Mouse (Mus musculus): ENCODE results near the gene Med9. TPM values are rescaled to one million over a fixed set of nuclear protein-coding genes. Genes with fewer than 3 reads are reported as not detected.

Gene Med9
- polyA plus RNA-seq, 1 experiment from 2014 or later: 36.1 TPM

GRCm38 (mm10) chr11:59967765-59968164 lies 19.8 kb downstream of the Med9 start:
- Histone ChIP-seq H3K9me3 (ENCODE audit: control insufficient read depth, low read length) (no peaks in the 10 kb centered on the region), H3K4me1 (replicated peaks; ENCODE audit: control insufficient read depth, insufficient read depth, low read length) (peaks cover 23% of the 10 kb centered on the region), H3K4me2 (replicated peaks) (no peak overlapping the region), H3K4me3 (replicated peaks; ENCODE audit: low read length) (no peak overlapping the region), H3K27ac (no peak overlapping the region), H3K9ac (no peak overlapping the region), H3K27me3 (ENCODE audit: control insufficient read depth, insufficient read depth, low read length) (peaks cover 24% of the 10 kb centered on the region), H3K36me3 (replicated peaks; ENCODE audit: control insufficient read depth, insufficient read depth) (no peaks in the 10 kb centered on the region)
- ATAC-seq (ENCODE audit: low FRiP score) (no peak), DNase-seq (ENCODE audit: low spot score) (no peak)
- WGBS: 88% methylated on average over 1 of the region's 1 CpGs

GRCm38 (mm10) chr11:59970780-59971179 lies 22.8 kb downstream of the Med9 start:
- Histone ChIP-seq H3K4me1 (replicated peaks; ENCODE audit: control insufficient read depth, insufficient read depth, low read length) (no peaks in the 10 kb centered on the region; the same call in 1 of the 2 replicates), H3K4me3 (replicated peaks; ENCODE audit: low read length) (no peak overlapping the region), H3K9me3 (ENCODE audit: control insufficient read depth, low read length) (no peaks in the 10 kb centered on the region), H3K27me3 (ENCODE audit: control insufficient read depth, insufficient read depth, low read length) (no peaks in the 10 kb centered on the region), H3K27ac (no peak overlapping the region), H3K4me2 (replicated peaks) (no peak overlapping the region), H3K9ac (no peak overlapping the region), H3K36me3 (replicated peaks; ENCODE audit: control insufficient read depth, insufficient read depth) (no peaks in the 10 kb centered on the region)
- DNase-seq (ENCODE audit: low spot score) (no peak), ATAC-seq (ENCODE audit: low FRiP score) (no peak)
- WGBS: 82% methylated on average over 5 of the region's 5 CpGs

GRCm38 (mm10) chr11:59971691-59972090 lies 23.7 kb downstream of the Med9 start:
- Histone ChIP-seq H3K9ac (no peak overlapping the region), H3K36me3 (replicated peaks; ENCODE audit: control insufficient read depth, insufficient read depth) (no peaks in the 10 kb centered on the region), H3K9me3 (ENCODE audit: control insufficient read depth, low read length) (no peaks in the 10 kb centered on the region), H3K4me2 (replicated peaks) (no peak overlapping the region), H3K27ac (no peak overlapping the region), H3K4me1 (replicated peaks; ENCODE audit: control insufficient read depth, insufficient read depth, low read length) (no peaks in the 10 kb centered on the region), H3K4me3 (replicated peaks; ENCODE audit: low read length) (no peak overlapping the region), H3K27me3 (ENCODE audit: control insufficient read depth, insufficient read depth, low read length) (0 out of 2 replicates have a peak, but pooled peaks cover 4% of the 10 kb centered on the region)
- DNase-seq (ENCODE audit: low spot score) (no peak), ATAC-seq (ENCODE audit: low FRiP score) (no peak)
- WGBS: 29% methylated on average over 2 of the region's 2 CpGs

- ATAC-seq (ENCODE audit: low FRiP score) (no peak), DNase-seq (ENCODE audit: low spot score) (no peak)
- no peaks in the 10 kb centered on the region for H3K4me1 ChIP-seq (replicated peaks; ENCODE audit: control insufficient read depth, insufficient read depth, low read length)
- no peaks in the 10 kb centered on the region for H3K36me3 ChIP-seq (replicated peaks; ENCODE audit: control insufficient read depth, insufficient read depth)
- no peak overlapping the region for H3K9ac ChIP-seq
- H3K4me2 ChIP-seq (replicated peaks): no peak overlapping the region
- H3K9me3 ChIP-seq (ENCODE audit: control insufficient read depth, low read length): no peaks in the 10 kb centered on the region
- no peak overlapping the region for H3K27ac ChIP-seq
- 0 out of 2 replicates have a peak, but pooled peaks cover 4% of the 10 kb centered on the region for H3K27me3 ChIP-seq (ENCODE audit: control insufficient read depth, insufficient read depth, low read length)
- WGBS: 65% methylated on average over 5 of the region's 5 CpGs
- H3K4me3 ChIP-seq (replicated peaks; ENCODE audit: low read length): no peak overlapping the region
Measured at GRCm38 (mm10) chr11:59973389-59973788, 25.4 kb downstream of the Med9 start.

- Histone ChIP-seq H3K9ac (no peak overlapping the region), H3K4me3 (replicated peaks; ENCODE audit: low read length) (no peak overlapping the region), H3K9me3 (ENCODE audit: control insufficient read depth, low read length) (no peaks in the 10 kb centered on the region), H3K27me3 (ENCODE audit: control insufficient read depth, insufficient read depth, low read length) (0 out of 2 replicates have a peak, but pooled peaks cover 4% of the 10 kb centered on the region), H3K4me1 (replicated peaks; ENCODE audit: control insufficient read depth, insufficient read depth, low read length) (no peaks in the 10 kb centered on the region), H3K4me2 (replicated peaks) (no peak overlapping the region), H3K27ac (no peak overlapping the region), H3K36me3 (replicated peaks; ENCODE audit: control insufficient read depth, insufficient read depth) (no peaks in the 10 kb centered on the region)
- ATAC-seq (ENCODE audit: low FRiP score) (no peak), DNase-seq (ENCODE audit: low spot score) (no peak)
- 16% methylated on average over 10 of the region's 10 CpGs for WGBS
Measured at GRCm38 (mm10) chr11:59975241-59975640, 27.2 kb downstream of the Med9 start.

GRCm38 (mm10) chr11:59977831-59978230 lies 29.8 kb downstream of the Med9 start:
- Histone ChIP-seq H3K9me3 (ENCODE audit: control insufficient read depth, low read length) (no peaks in the 10 kb centered on the region), H3K36me3 (replicated peaks; ENCODE audit: control insufficient read depth, insufficient read depth) (no peaks in the 10 kb centered on the region), H3K4me3 (replicated peaks; ENCODE audit: low read length) (no peak overlapping the region), H3K9ac (no peak overlapping the region), H3K27me3 (ENCODE audit: control insufficient read depth, insufficient read depth, low read length) (0 out of 2 replicates have a peak, but pooled peaks cover 4% of the 10 kb centered on the region), H3K4me2 (replicated peaks) (no peak overlapping the region), H3K27ac (no peak overlapping the region), H3K4me1 (replicated peaks; ENCODE audit: control insufficient read depth, insufficient read depth, low read length) (no peaks in the 10 kb centered on the region)
- 80% methylated on average over 5 of the region's 5 CpGs for WGBS
- ATAC-seq (ENCODE audit: low FRiP score) (no peak), DNase-seq (ENCODE audit: low spot score) (no peak)

GRCm38 (mm10) chr11:59989406-59989805 lies 41.4 kb downstream of the Med9 start:
- H3K27ac ChIP-seq: no peak overlapping the region
- DNase-seq (ENCODE audit: low spot score) (no peak), ATAC-seq (ENCODE audit: low FRiP score) (no peak)
- no peak overlapping the region for H3K4me2 ChIP-seq (replicated peaks)
- H3K36me3 ChIP-seq (replicated peaks; ENCODE audit: control insufficient read depth, insufficient read depth): no peaks in the 10 kb centered on the region
- no peaks in the 10 kb centered on the region for H3K27me3 ChIP-seq (ENCODE audit: control insufficient read depth, insufficient read depth, low read length)
- H3K9me3 ChIP-seq (ENCODE audit: control insufficient read depth, low read length): no peaks in the 10 kb centered on the region
- no peak overlapping the region for H3K9ac ChIP-seq
- H3K4me3 ChIP-seq (replicated peaks; ENCODE audit: low read length): no peak overlapping the region
- WGBS: 71% methylated on average over 1 of the region's 1 CpGs
- H3K4me1 ChIP-seq (replicated peaks; ENCODE audit: control insufficient read depth, insufficient read depth, low read length): no peaks in the 10 kb centered on the region

- Histone ChIP-seq H3K4me2 (replicated peaks) (no peak overlapping the region), H3K36me3 (replicated peaks; ENCODE audit: control insufficient read depth, insufficient read depth) (no peaks in the 10 kb centered on the region), H3K9me3 (ENCODE audit: control insufficient read depth, low read length) (no peaks in the 10 kb centered on the region), H3K4me1 (replicated peaks; ENCODE audit: control insufficient read depth, insufficient read depth, low read length) (no peaks in the 10 kb centered on the region), H3K9ac (no peak overlapping the region), H3K27ac (no peak overlapping the region), H3K27me3 (ENCODE audit: control insufficient read depth, insufficient read depth, low read length) (no peaks in the 10 kb centered on the region), H3K4me3 (replicated peaks; ENCODE audit: low read length) (no peak overlapping the region)
- WGBS: 83% methylated on average over 8 of the region's 8 CpGs
- ATAC-seq (ENCODE audit: low FRiP score) (no peak), DNase-seq (ENCODE audit: low spot score) (no peak)
Measured at GRCm38 (mm10) chr11:59991365-59991764, 43.4 kb downstream of the Med9 start.

GRCm38 (mm10) chr11:59994318-59994717 lies 46.3 kb downstream of the Med9 start:
- H3K36me3 ChIP-seq (replicated peaks; ENCODE audit: control insufficient read depth, insufficient read depth): no peaks in the 10 kb centered on the region
- no peak overlapping the region for H3K4me3 ChIP-seq (replicated peaks; ENCODE audit: low read length)
- no peaks in the 10 kb centered on the region for H3K9me3 ChIP-seq (ENCODE audit: control insufficient read depth, low read length)
- 77% methylated on average over 9 of the region's 9 CpGs for WGBS
- H3K27ac ChIP-seq: no peak overlapping the region
- H3K4me1 ChIP-seq (replicated peaks; ENCODE audit: control insufficient read depth, insufficient read depth, low read length): no peaks in the 10 kb centered on the region
- H3K9ac ChIP-seq: no peak overlapping the region
- ATAC-seq (ENCODE audit: low FRiP score) (no peak), DNase-seq (ENCODE audit: low spot score) (no peak)
- no peaks in the 10 kb centered on the region for H3K27me3 ChIP-seq (ENCODE audit: control insufficient read depth, insufficient read depth, low read length)
- H3K4me2 ChIP-seq (replicated peaks): no peak overlapping the region

Data from hindbrain, embryonic 14.5 days (tissue).